8 mouse cellular contexts compared by ENCODE assay signal in the genomic region with DNA sequence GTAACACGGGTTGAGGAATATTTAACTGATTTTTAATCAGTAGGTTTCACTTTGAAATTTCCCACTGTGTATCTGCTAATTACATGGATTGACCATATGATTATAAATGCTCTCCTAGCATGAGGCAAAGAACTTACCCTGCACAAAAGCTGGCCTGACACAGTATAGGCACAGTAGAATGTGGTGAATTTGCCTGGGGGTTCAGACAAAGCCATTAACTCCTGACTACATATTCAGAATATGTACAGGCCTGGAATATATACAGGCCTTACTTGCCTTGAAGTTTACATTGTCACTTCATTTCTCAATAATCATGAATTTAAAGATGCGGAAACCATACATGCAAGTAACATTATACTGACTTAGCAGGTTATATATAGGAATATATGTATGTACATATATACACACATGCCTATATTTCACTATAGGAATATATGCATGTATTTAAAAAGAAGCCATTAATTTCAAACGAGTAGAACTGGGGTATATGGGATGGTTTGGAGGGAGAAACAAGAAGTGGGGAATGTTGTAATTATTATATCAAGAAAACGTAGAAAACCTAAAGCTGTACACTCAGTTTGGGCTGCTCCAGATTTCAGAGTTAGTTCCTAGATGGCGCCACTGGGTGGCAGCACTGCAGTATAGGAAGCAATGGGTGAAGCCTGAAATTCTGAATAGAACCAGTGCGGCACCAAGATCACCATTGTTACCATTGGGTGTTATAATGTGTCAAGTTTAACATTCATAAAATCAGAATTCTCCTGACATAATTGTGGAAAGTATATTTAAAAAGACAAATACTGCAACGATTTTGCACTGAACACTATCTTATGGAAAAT.
DNase-seq lines count a peak whose midpoint lies in the region; ATAC-seq lines count a peak whose summit lies in the region.
"Had no signal": no experiment of that assay in that cellular context is flagged by ENCODE, and none has a peak within 500 bp of the region (broad histone marks: within the 10 kb centered on the region; RNA-seq: fewer than 3 reads in every experiment).

No protein-coding gene starts in this region.

- H3K4me1 ChIP-seq in forebrain, embryonic 15.5 days = no peaks in the 10 kb centered on the region
- H3K4me1 ChIP-seq in hindbrain, embryonic 16.5 days (ENCODE audit: control insufficient read depth, insufficient read depth, low read depth, low read length) = no peaks in the 10 kb centered on the region
- H3K4me1 ChIP-seq: liver, embryonic 13.5 days had no signal

- 42% methylated on average over 7 of the region's 7 CpGs for WGBS in forebrain, embryonic 15.5 days
- WGBS in hindbrain, embryonic 16.5 days = 40% methylated on average over 7 of the region's 7 CpGs

- ATAC-seq in forebrain, embryonic 15.5 days (replicated peaks) = peak; percentile 75
- peak; percentile 91 for ATAC-seq in hindbrain, embryonic 16.5 days
- peak; percentile 100 for ATAC-seq in megakaryocyte progenitor cell, adult 5-6 weeks (replicated peaks; ENCODE audit: poor library complexity)

- H3K4me3 ChIP-seq in forebrain, embryonic 15.5 days = no peak overlapping the region
- H3K4me3 ChIP-seq in hindbrain, embryonic 16.5 days (ENCODE audit: low read length) = no peak overlapping the region
- H3K4me3 ChIP-seq: liver, embryonic 13.5 days had no signal

- H3K9me3 ChIP-seq in forebrain, embryonic 15.5 days = no peaks in the 10 kb centered on the region
- no peaks in the 10 kb centered on the region for H3K9me3 ChIP-seq in hindbrain, embryonic 16.5 days (ENCODE audit: control insufficient read depth, low read length)
- H3K9me3 ChIP-seq: liver, embryonic 13.5 days had no signal

- peak; percentile 46 for DNase-seq in Muller cell, postnatal 12 days (ENCODE audit: inconsistent ontology term)
- DNase-seq in c-Kit-positive CD71-positive TER-119-positive erythroid progenitor cells, embryonic 14.5 days (ENCODE audit: low spot score) = peak; percentile 29
- DNase-seq in layer of hippocampus, postnatal 14 days (ENCODE audit: low spot score in 2 of 2) = peak; percentile 57 to 79
- peak; percentile 76 for DNase-seq in right cerebral cortex, postnatal 14 days
- DNase-seq: liver, embryonic 13.5 days had no signal

- no peaks in the 10 kb centered on the region for H3K27me3 ChIP-seq in forebrain, embryonic 15.5 days
- no peaks in the 10 kb centered on the region for H3K27me3 ChIP-seq in hindbrain, embryonic 16.5 days (replicated peaks; ENCODE audit: control insufficient read depth, insufficient read depth, low read length)
- H3K27me3 ChIP-seq: liver, embryonic 13.5 days had no signal

- H3K4me2 ChIP-seq in forebrain, embryonic 15.5 days (replicated peaks) = no peak overlapping the region
- H3K4me2 ChIP-seq in hindbrain, embryonic 16.5 days (ENCODE audit: low read length) = no peak overlapping the region
- H3K4me2 ChIP-seq: liver, embryonic 13.5 days had no signal

- H3K36me3 ChIP-seq in forebrain, embryonic 15.5 days = no peaks in the 10 kb centered on the region
- H3K36me3 ChIP-seq in hindbrain, embryonic 16.5 days (ENCODE audit: control insufficient read depth, insufficient read depth, low read length) = no peaks in the 10 kb centered on the region
- H3K36me3 ChIP-seq: liver, embryonic 13.5 days had no signal

- H3K9ac ChIP-seq in forebrain, embryonic 15.5 days (replicated peaks) = no peak overlapping the region
- H3K9ac ChIP-seq in hindbrain, embryonic 16.5 days (ENCODE audit: low read depth, low read length) = no peak overlapping the region
- H3K9ac ChIP-seq: liver, embryonic 13.5 days had no signal

- no peak overlapping the region for H3K27ac ChIP-seq in forebrain, embryonic 15.5 days (replicated peaks)
- H3K27ac ChIP-seq in hindbrain, embryonic 16.5 days (ENCODE audit: low read depth, low read length) = no peak overlapping the region
- H3K27ac ChIP-seq: liver, embryonic 13.5 days had no signal
